Mouse (Mus musculus): ENCODE measurements at regions not wholly inside any gene's neighbourhood (a gene's known extent, or its start where the extent isn't known, plus 50 kb on each side); places are given as distances from the start of the nearest gene placed in this dataset.

DNA sequence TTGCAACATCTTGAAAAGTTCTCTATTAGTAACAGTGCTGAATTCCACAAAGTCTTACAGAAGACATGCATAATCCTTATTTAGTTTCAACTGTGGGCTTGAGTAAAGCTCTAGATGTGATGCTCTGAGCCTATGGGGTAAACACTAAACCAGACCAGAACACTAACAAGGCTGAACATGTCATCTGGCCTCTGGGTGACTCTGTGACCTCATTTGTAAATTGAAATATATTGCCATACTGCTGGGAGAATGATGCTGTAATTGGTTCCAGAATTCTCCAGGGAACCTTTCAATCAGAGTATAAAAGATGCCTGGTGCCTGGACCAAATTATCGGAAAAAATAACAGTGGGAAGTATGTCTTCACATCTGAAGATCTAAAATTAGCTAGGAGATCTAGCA lies 309.9 kb upstream of the Megf9 start:
- DNase-seq (ENCODE audit: extremely low spot score, low read depth, low spot score), result peak; percentile 74

DNA sequence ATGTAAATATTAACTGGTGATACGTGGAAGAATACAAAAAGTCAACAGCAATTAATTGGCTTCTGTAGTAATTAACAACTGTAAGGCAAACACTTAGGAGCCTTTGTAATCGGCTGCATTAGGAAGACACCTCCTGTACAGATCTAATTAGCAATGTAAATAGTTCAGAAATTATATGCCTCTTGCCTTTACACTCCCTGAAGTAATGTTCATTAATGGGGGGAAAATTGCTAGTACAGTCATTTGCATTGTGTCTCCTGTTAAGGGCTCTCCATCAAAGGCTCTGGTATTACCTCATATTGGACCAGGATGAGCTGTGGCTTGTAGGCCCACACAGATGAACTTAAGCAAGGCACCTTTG lies 276.1 kb upstream of the Megf9 start:
- DNase-seq (ENCODE audit: extremely low spot score, low read depth, low spot score), result no peak

DNA sequence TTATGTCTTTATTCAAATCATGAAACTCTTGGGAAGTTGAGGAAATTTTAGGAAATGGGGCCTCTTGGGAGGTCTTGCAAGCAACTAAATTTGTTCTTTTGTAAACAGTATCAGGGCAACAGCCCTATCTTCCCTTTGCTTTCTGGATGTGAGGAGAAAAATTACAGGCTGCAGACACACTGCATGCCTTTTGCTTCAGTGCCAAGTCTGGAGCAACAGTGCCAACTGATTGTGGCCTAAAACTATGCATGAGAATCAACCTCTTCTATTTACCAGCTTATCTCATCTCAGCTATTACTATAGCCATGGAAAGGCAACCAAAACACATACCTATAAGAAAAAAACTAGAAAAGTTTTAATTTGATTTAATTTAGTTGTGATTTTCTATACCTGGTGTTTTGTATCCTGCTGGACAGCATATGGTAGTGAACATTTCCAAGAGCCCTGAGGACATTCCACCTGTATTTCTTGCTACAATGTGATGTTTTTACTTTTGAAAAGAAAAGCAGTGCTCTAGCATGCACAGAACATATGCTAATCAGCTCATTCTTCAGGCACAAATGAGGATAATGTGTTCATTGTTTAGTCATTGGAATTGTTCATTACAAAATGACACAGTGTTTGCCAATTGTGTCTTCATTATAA lies 275.6 kb upstream of the Megf9 start:
- no peak for DNase-seq (ENCODE audit: extremely low spot score, low read depth, low spot score)

DNA sequence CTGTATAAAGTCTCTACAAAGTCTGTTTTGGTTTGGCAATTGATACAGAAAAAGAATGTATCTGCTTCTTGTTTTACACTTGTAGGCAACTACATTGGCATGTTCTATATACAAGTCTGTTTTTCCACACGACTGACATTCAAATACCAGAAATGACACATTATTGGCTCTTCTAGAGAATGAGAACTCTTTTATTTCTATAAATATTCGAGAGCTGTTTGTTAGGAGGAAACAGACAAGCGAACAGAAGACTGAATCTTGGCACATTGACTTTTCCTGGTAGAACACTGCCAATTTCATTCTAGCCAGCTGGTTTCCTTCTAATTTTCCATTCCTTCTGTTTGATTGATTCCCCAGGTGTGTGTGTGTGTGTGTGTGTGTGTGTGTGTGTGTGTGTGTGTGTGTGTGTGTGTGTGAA lies 270.1 kb upstream of the Megf9 start:
- no peak for DNase-seq (ENCODE audit: extremely low spot score, low read depth, low spot score)

DNA sequence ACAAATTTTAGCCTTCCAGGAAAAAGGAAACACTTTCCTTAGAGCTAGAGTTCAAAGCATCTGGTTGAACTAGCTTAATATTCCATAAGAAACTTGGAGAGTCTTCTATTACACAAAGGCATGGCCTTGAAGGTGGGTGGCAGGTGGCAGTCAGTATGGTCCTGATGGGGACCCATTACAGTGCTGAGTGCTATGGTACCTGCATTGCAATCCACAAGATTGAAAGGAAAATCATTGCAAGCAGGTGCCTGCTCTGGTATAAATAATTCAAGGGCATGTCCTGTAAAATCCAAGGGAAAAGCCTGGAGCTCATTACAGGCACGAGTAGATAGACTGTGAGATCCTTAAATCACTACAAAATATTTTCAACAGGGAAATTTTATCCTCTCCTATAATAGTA lies 263.7 kb upstream of the Megf9 start:
- DNase-seq (ENCODE audit: extremely low spot score, low read depth, low spot score), result no peak

DNA sequence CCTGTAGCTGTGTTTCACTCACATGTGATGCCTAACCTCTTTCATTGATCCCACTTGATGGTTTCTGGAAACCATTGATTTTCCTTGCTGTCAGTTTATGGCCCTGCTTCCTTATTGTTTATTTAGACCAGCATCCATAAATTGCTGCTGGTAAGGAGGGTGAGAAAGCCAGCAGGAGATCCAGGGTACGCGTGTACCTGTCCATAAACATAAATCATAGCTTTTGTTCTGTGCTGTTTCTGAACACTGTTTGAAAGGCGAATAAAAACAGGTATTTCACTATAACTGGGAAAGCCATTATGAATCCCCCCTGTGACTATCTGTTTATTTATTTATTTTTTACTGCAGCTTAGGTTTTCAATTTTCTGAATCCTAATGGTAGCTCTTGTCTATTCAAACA lies 263.1 kb upstream of the Megf9 start:
- no peak for DNase-seq (ENCODE audit: extremely low spot score, low read depth, low spot score)

DNA sequence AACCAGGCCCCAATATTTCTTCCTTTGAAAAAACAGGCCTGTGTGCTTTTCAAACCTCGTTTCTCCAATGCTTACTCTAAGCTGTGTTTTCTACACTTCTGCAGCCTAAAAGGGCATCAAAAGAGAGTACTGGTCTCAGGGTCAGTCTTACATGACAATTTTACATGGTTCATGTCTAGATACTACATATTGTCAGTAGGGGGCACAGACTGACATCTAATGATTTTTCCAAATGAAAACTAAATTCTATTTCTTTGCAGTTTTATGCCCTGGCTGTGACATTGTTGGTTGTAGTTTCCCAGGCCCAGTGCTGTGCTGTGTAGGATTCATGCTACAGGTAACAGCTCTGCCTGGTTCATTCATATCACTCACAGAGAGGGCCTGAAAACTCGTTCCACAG lies 248.7 kb upstream of the Megf9 start:
- DNase-seq (ENCODE audit: extremely low spot score, low read depth, low spot score), result no peak

DNA sequence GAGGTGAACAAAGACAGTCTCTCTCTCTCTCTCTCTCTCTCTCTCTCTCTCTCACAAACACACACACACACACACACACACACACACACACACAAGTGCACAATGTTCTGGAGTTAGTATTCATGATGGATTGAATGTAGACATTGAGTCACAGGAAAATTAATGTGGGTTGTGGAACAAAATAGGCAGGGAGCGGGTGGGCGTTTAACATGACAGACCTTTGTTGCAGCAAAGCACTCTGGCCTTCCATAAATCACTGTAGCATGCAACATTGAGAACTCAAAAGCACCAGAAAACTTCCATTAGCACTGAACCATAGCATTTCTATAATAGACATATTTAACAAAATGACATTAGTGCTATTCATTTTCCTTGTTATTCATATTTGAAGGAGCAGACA lies 246.8 kb upstream of the Megf9 start:
- no peak for DNase-seq (ENCODE audit: extremely low spot score, low read depth, low spot score)

DNA sequence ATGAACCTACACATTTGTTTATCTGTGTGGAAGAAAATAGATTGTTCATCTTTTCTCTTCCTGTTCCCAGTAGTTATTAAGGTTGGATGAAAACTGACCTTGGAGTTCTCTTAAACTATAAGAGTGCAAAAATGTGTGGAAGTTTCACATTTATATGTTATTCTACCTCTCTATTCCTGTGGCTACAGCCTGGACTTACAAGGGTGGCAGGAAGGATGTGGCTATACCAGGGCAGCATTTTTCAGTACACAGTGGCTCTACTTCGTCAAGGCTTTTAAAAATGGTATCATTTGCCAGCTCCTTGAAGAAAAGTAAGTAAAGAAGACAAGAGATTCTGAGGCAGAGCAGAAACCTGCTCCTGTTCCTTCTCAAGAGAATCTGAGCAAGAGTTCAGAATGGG lies 241.5 kb upstream of the Megf9 start:
- no peak for DNase-seq (ENCODE audit: extremely low spot score, low read depth, low spot score)

DNA sequence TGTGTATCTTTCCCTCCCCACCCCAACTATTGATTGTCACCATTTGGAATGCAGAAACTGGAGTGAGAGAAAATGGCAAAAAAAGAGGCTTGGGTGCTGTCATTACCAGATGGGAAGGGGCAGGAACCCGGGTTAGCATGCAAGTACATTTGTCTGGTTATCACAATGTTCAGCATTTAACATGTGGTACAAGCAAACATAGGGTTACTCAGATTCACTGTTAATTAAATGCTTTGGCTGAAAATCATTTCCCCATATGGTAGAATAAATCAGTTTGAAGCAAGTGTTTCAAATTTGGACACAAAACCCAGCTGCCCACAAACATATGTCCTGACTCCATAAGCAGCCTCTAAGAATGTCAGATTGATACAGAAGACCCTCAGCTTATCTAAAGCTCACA lies 208.6 kb upstream of the Megf9 start:
- no peak for DNase-seq (ENCODE audit: extremely low spot score, low read depth, low spot score)

DNA sequence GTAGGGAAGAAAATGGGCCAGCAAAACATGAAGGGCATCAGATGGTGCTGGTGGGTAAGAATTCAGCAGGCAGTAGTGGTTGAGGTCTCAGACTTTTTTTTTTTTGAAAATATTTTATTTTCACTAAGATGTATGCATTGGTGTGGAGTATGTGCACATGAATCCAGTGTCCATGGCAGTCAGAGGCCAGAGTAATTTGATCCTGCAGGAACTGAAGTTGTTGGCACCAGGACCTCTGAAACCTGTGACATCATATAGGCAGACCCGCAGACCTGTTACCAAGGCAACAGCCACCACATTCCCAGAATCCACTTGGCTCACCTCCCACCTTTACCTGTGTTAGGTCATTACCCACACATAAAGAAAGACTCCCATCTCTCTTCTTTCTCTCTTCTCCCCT lies 207.2 kb upstream of the Megf9 start:
- DNase-seq (ENCODE audit: extremely low spot score, low read depth, low spot score), result no peak

DNA sequence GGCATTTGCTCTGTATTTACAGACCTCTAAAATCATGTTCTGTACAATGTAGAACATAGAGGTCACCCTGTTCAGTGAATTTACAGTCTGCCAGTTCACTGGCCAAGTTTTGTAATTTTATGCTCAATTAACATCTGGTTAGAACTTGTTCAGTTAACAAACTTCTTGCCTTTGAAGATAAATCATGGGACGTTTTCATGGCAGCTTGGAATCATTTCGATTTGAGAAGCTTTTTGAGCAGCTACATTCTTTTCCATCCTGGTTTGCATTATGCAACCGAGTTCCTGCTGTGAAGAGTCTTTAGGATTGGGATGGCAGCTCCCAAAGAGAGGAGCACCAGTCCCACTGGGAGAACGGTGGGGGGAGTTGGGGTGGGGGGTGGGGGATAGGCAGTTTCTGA lies 206.3 kb upstream of the Megf9 start:
- no peak for DNase-seq (ENCODE audit: extremely low spot score, low read depth, low spot score)

DNA sequence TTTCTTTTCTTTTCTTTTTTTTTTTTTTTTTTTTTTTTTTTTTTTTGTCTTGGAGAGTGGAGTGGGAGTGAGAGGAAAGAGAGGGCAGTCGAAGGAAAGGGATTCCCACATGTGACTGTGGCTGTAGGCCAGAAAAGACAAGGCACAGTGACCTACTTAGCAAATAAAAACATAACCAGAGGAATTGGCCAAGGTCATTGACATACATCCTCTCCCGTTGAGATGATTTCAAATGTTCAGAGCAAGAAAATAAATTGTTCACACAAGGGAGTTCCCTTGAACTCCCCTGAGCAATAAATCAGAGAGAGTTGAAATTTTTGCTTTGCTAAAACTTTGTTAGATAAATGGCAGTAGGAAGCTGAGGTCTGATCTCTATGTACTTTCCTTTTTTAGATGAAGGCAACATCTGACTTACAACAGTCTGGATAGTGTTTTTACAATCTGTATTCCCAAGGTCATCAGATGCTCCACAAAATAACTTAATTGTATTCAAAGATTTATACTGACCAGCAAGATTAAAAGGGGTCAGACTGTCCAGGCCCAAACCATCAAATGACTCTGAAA lies 174.4 kb upstream of the Megf9 start:
- no peak for DNase-seq (ENCODE audit: extremely low spot score, low read depth, low spot score)

DNA sequence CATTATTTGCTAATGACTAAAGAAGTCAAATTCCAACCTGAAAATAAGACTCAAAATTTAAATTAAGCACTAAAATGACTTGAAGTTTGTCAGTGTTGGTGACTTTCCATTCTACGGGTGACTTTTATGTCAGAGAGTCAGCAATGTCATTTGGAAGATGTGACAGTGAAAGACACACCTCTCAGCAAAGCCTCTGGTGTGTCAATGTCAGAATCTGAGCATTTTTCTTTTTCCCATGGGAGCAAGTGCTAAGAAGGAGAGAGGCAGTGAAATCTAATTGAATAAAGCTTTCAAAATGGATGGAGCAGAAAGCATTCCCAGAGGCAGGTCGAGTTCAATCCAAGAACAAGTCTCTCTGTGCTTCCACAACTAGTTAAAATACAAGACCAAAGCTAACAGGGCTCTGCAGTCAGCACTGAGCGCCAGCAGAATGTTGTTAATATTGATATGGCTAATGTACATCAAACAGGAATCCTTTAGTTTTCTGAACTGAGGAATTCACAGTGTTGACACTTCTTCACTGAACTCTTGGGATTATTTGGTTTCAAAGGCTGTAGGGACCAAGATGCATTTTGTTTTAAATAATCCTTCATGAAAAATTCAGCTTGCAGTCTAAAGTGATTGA lies 170.4 kb upstream of the Megf9 start:
- DNase-seq (ENCODE audit: extremely low spot score, low read depth, low spot score), result no peak

DNA sequence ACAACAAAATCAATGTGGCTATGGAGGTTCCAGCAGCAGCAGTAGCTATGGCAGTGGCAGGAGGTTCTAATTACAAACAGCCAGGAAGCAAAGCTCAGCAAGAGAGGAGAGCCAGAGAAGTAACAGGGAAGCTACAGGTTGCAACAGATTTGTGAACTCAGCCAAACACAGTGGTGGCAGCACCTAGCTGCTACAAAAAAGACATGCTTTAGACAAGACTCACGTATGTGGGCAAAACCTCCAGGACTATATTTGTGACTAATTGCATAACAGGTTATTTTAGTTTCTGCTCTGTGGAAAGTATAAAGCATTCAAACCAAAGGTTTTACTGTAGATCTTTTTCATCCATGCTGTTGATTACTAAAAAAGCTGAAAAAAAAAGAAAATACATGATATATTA lies 166.1 kb upstream of the Megf9 start:
- DNase-seq (ENCODE audit: extremely low spot score, low read depth, low spot score), result no peak

DNA sequence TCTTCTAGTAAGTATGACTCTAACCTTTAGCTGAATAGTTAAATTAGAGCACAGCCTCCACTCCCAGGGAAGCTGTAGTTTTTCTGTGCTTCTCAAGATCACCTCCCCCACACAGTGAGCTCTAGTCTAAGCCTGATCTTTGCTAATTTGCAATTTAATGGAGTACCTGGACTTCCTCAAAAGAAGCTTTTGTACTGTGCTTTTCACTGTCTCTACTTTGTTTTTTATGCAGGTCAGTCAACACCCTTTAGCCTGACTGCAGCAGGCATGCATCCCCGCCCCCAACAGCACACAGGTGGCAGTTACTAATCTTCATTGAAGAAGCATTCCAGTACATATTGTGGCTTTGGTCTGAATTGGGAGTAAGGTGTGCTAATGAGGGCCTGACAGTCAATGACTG lies 129.4 kb upstream of the Megf9 start:
- no peak for DNase-seq (ENCODE audit: extremely low spot score, low read depth, low spot score)

DNA sequence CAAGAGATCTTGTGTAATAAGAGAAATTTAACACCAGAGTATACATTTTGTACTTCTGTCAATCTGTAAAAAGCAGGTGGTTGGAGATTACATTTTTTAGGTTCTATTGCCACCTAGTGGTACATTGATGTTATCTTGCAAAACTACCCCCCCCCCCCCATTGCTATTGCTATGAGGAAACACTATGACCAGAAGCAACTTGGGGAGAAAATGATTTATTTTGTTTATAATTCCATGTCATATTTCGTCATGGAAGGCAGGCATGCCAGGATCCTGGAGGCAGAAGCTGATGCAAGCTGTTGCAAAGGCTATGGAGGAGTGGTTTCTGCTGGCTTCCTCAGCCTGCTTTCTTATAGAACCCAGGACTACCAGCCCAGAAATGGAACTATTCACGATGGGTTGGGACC lies 86.6 kb upstream of the Megf9 start:
- DNase-seq (ENCODE audit: extremely low spot score, low read depth, low spot score), result no peak

DNA sequence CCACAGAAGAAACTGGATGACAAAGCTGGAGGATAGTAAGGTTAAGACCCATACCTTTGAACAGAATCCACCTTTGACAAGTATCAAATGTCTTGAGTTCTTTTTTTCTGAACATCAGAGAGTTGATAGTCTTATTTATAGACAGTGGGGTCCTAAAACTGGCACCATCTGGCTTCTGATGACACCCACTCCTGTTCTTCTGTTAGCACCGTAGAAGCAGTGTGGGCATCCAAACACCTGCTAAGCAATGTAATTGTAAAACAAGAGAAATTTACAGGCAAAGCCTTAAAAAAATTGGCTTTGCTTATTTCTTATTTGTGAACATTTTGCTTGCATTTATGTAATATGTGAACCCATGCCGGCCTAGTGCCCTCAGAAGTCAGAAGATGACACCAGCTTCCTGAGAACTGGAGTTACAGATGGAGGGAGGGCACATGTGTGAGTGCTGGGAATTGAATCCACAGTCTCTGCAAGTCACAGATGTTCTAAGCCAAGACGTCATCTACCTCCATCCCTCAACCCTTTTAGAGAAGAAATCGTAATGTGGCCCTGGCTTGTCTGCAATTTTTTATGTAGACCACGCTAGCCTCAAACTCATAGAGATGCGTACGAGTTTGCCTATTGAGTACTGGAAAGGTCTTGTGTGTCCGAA lies 85.0 kb upstream of the Megf9 start:
- DNase-seq (ENCODE audit: extremely low spot score, low read depth, low spot score), result no peak

DNA sequence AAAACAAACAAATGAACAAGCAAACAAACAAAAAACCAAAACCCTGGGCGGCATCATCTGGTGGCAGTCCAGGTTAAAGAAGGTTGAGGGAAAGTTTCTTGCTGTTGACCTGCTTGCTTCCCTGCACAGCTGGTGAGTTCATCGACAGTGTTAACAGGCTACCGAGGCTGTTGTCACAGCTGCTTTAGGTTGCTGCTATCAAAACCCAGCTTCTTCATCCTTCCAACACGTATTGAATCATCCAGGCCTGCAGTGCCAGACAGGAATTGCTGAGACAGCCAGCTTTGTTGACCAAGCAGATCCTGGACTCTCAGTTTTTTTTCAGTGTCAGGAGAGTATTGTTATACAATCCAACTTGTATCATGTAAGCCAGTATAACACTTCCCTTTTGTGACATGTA lies 81.0 kb upstream of the Megf9 start:
- no peak for DNase-seq (ENCODE audit: extremely low spot score, low read depth, low spot score)

DNA sequence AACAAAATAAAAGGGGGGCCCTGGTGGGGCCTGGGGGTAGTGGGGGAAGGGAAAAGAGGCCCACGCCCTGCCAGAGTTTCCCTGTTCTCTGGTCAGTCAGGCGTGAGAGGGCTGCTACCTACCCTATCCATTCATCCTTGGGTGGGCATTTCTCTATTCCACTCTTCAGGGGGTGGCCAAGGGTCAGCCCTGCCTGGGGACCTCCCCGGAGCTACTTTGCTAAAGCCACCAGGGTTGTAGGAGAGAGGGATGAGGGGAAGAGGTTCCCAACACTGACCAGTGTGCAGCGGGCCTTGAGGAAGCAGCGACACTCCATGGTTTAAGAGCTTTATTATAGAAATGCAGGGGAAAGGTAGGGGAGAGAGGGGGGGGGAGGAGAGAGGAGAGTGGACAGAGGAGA lies 79.6 kb upstream of the Megf9 start:
- no peak for DNase-seq (ENCODE audit: extremely low spot score, low read depth, low spot score)

DNA sequence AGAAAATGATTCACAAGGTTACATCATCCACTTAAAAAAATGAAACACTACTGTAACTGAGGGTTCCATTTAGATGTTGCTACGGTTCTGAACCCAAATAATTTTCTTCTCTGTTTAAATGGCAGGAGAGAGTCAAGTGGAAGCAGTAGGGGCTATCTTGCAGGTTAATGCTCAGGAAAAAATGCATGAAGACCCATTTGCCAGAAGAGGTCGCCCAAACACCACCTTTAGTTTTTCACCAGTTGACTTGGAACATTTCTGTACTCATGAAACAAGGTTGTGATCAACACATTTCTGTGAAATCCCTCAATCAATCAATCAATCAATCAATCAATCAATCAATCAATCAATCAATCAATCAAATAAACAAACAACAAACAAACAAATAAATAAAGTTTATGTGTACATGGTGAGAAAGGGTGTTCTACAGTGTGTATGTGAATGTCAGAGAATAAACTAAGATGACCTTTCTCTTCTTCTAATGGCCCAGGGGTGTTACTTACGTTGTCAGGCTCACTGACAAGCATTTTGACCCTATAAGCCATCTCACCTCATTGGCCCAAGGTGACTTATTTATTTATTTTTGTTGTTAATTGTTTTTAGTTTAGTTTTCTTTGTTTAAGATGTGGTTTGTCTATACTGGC lies 68.5 kb upstream of the Megf9 start:
- DNase-seq (ENCODE audit: extremely low spot score, low read depth, low spot score), result peak; percentile 26

DNA sequence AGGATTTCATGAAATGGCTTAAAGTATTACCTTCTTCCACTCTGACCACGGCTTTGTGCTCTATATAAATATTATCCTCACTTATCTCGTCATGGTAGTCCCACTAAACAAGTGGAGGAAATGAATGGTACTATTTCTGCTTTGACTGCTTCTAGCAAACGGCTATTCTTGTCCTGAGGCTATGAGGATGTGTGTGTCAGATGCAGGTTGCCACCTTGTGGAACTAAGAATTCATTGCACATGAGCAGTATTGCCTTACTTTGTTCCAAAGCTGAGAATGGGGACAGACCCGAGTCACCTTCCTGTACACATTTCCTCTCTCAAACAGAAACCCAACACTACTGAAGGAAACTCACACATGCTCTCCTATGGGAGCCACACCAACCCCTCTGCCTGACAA lies 66.5 kb upstream of the Megf9 start:
- no peak for DNase-seq (ENCODE audit: extremely low spot score, low read depth, low spot score)

All from hindlimb bud, embryonic 11.5 days (tissue).